20 mouse cellular contexts compared by ENCODE assay signal in the genomic region with DNA sequence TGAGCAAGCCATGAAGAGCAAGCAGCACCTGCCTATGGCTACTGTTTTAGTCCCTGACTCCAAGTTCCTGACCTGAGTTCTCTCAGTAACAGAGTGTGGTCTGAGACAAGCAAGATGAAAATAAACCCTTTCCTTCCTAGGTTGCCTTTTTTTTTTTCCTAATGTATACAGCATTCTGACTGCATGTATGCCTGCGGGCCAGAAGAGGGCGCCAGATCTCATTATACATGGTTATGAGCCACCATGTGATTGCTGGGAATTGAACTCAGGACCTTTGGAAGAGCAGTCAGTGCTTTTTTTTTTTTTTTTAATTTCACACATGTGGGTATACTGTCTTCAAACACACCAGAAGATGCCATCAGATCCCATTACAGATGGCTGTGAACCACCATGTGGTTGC.
DNase-seq lines count a peak whose midpoint lies in the region; ATAC-seq and TF ChIP-seq lines count a peak whose summit lies in the region.
"Had no signal": no experiment of that assay in that cellular context is flagged by ENCODE, and none has a peak within 500 bp of the region (broad histone marks: within the 10 kb centered on the region; RNA-seq: fewer than 3 reads in every experiment).

No protein-coding gene starts in this region.

- 76% methylated on average over 2 of the region's 2 CpGs for WGBS in hindbrain, postnatal 0 days
- WGBS in hindbrain, embryonic 11.5 days: 67% methylated on average over 2 of the region's 2 CpGs
- WGBS in midbrain, postnatal 0 days: 79% methylated on average over 2 of the region's 2 CpGs
- 69% methylated on average over 2 of the region's 2 CpGs for WGBS in midbrain, embryonic 14.5 days
- 69% methylated on average over 2 of the region's 2 CpGs for WGBS in liver, postnatal 0 days (ENCODE audit: insufficient replicate concordance)
- 68% methylated on average over 2 of the region's 2 CpGs for WGBS in midbrain, embryonic 10.5 days

- peak; percentile 22; the same call in 1 of the 2 replicates for TF ChIP-seq CTCF in hindbrain, postnatal 0 days (IDR thresholded peaks at IDR 0.05; ENCODE audit: low read depth)
- peak; percentile 17; the same call in 1 of the 2 replicates for TF ChIP-seq CTCF in midbrain, postnatal 0 days (IDR thresholded peaks at IDR 0.05)
- peak; percentile 33 to 45 (median 44) for TF ChIP-seq CTCF in MEL (IDR thresholded peaks at IDR 0.05 in 2 of 3, conservative IDR thresholded peaks at IDR 0.05 in 1 of 3; ENCODE audit: control insufficient read depth in 1 of 3, insufficient read depth in 1 of 3, low read depth in 2 of 3, low read length in 3 of 3, poor library complexity in 1 of 3, severe bottlenecking in 1 of 3)
- TF ChIP-seq CTCF in liver, postnatal 0 days (IDR thresholded peaks at IDR 0.05; ENCODE audit: low read depth): peak; percentile 49

- H3K36me3 ChIP-seq in hindbrain, postnatal 0 days (ENCODE audit: insufficient read depth, low read length): no peaks in the 10 kb centered on the region
- no peaks in the 10 kb centered on the region for H3K36me3 ChIP-seq in hindbrain, embryonic 11.5 days (ENCODE audit: control insufficient read depth, insufficient read depth, low read length)
- H3K36me3 ChIP-seq in midbrain, postnatal 0 days (ENCODE audit: insufficient read depth, low read length): no peaks in the 10 kb centered on the region
- no peaks in the 10 kb centered on the region for H3K36me3 ChIP-seq in midbrain, embryonic 14.5 days (ENCODE audit: control insufficient read depth, insufficient read depth, low read length)
- H3K36me3 ChIP-seq in MEL (ENCODE audit: control insufficient read depth in 1 of 2, insufficient read depth in 2 of 2, low read length in 2 of 2): peaks cover 0 to 23% of the 10 kb centered on the region in 2 experiments; a peak in 2 of 4 replicates
- H3K36me3 ChIP-seq in liver, postnatal 0 days (replicated peaks; ENCODE audit: insufficient read depth, low read length): no peaks in the 10 kb centered on the region
- no peaks in the 10 kb centered on the region for H3K36me3 ChIP-seq in midbrain, embryonic 10.5 days
- H3K36me3 ChIP-seq: embryonic facial prominence, embryonic 13.5 days; heart, embryonic 13.5 days had no signal

- no peak for ATAC-seq in hindbrain, postnatal 0 days
- no peak for ATAC-seq in hindbrain, embryonic 11.5 days (ENCODE audit: low FRiP score)
- ATAC-seq in midbrain, postnatal 0 days (ENCODE audit: low FRiP score): no peak
- ATAC-seq in midbrain, embryonic 14.5 days (ENCODE audit: low FRiP score, low TSS enrichment): no peak
- ATAC-seq in liver, postnatal 0 days: no peak
- ATAC-seq: hindbrain, embryonic 16.5 days had no signal

- H3K9me3 ChIP-seq in hindbrain, postnatal 0 days (ENCODE audit: low read length): no peaks in the 10 kb centered on the region
- H3K9me3 ChIP-seq in hindbrain, embryonic 11.5 days (ENCODE audit: control insufficient read depth, low read length): no peaks in the 10 kb centered on the region
- H3K9me3 ChIP-seq in midbrain, postnatal 0 days (ENCODE audit: low read length): no peaks in the 10 kb centered on the region
- H3K9me3 ChIP-seq in midbrain, embryonic 14.5 days (ENCODE audit: control insufficient read depth, low read length): no peaks in the 10 kb centered on the region
- no peaks in the 10 kb centered on the region for H3K9me3 ChIP-seq in MEL (replicated peaks; ENCODE audit: insufficient read depth, low read length)
- H3K9me3 ChIP-seq in liver, postnatal 0 days (ENCODE audit: low read length): no peaks in the 10 kb centered on the region
- H3K9me3 ChIP-seq in midbrain, embryonic 10.5 days (replicated peaks): no peaks in the 10 kb centered on the region
- H3K9me3 ChIP-seq: embryonic facial prominence, embryonic 13.5 days; heart, embryonic 13.5 days had no signal

- no peak overlapping the region for H3K9ac ChIP-seq in hindbrain, postnatal 0 days (replicated peaks; ENCODE audit: low read length)
- no peak overlapping the region for H3K9ac ChIP-seq in hindbrain, embryonic 11.5 days (ENCODE audit: low read depth, low read length)
- H3K9ac ChIP-seq in midbrain, postnatal 0 days (replicated peaks; ENCODE audit: low read length, poor library complexity, severe bottlenecking): no peak overlapping the region
- no peak overlapping the region for H3K9ac ChIP-seq in midbrain, embryonic 14.5 days (replicated peaks; ENCODE audit: low read length)
- no peak overlapping the region for H3K9ac ChIP-seq in MEL (ENCODE audit: control insufficient read depth, low read depth, low read length, poor library complexity, severe bottlenecking)
- no peak overlapping the region for H3K9ac ChIP-seq in liver, postnatal 0 days (replicated peaks)
- H3K9ac ChIP-seq: embryonic facial prominence, embryonic 13.5 days; heart, embryonic 13.5 days had no signal

- H3K27ac ChIP-seq in hindbrain, postnatal 0 days: no peak overlapping the region
- H3K27ac ChIP-seq in hindbrain, embryonic 11.5 days (ENCODE audit: low read depth, low read length): no peak overlapping the region
- H3K27ac ChIP-seq in midbrain, postnatal 0 days (ENCODE audit: low read depth, low read length): no peak overlapping the region
- H3K27ac ChIP-seq in midbrain, embryonic 14.5 days (replicated peaks; ENCODE audit: low read depth, low read length): no peak overlapping the region
- no peak overlapping the region for H3K27ac ChIP-seq in MEL (ENCODE audit: control insufficient read depth, low read depth, low read length)
- H3K27ac ChIP-seq in liver, postnatal 0 days (ENCODE audit: low read depth): no peak overlapping the region
- H3K27ac ChIP-seq in midbrain, embryonic 10.5 days (replicated peaks): no peak overlapping the region
- H3K27ac ChIP-seq: embryonic facial prominence, embryonic 13.5 days; heart, embryonic 13.5 days had no signal

- no peak for DNase-seq in hindbrain, postnatal 0 days (ENCODE audit: low spot score)
- no peak for DNase-seq in hindbrain, embryonic 11.5 days (ENCODE audit: low spot score)
- no peak for DNase-seq in midbrain, postnatal 0 days (ENCODE audit: low spot score)
- DNase-seq in midbrain, embryonic 14.5 days: no peak
- DNase-seq in MEL (ENCODE audit: low read depth, low spot score): peak; percentile 33
- no peak for DNase-seq in liver, postnatal 0 days
- no peak for DNase-seq in midbrain, embryonic 10.5 days (ENCODE audit: low spot score)
- DNase-seq in right cerebral cortex, adult 2 months (ENCODE audit: low spot score in 2 of 2): no peak
- DNase-seq: cerebellum, adult 9-11 months; gastrocnemius, postnatal 36 days; heart, postnatal 36 days; kidney, adult 9 months; left cerebral cortex, postnatal 4 days; lung, adult 18-20 months; lung, postnatal 4 days; right cerebral cortex, postnatal 4 days had no signal

- no peak overlapping the region for H3K4me3 ChIP-seq in hindbrain, postnatal 0 days (ENCODE audit: low read length)
- H3K4me3 ChIP-seq in hindbrain, embryonic 11.5 days (ENCODE audit: low read depth, low read length): no peak overlapping the region
- H3K4me3 ChIP-seq in midbrain, postnatal 0 days (ENCODE audit: low read depth, low read length): no peak overlapping the region
- no peak overlapping the region for H3K4me3 ChIP-seq in midbrain, embryonic 14.5 days (replicated peaks; ENCODE audit: low read depth, low read length)
- H3K4me3 ChIP-seq in MEL (ENCODE audit: control insufficient read depth in 1 of 2, insufficient read depth in 1 of 2, low read depth in 2 of 2, low read length in 2 of 2): no peak overlapping the region
- H3K4me3 ChIP-seq in liver, postnatal 0 days (ENCODE audit: low read depth, low read length): no peak overlapping the region
- H3K4me3 ChIP-seq in midbrain, embryonic 10.5 days: no peak overlapping the region
- H3K4me3 ChIP-seq: embryonic facial prominence, embryonic 13.5 days; heart, embryonic 13.5 days had no signal

- H3K4me1 ChIP-seq in hindbrain, postnatal 0 days (ENCODE audit: insufficient read depth, low read length): no peaks in the 10 kb centered on the region
- no peaks in the 10 kb centered on the region for H3K4me1 ChIP-seq in hindbrain, embryonic 11.5 days (replicated peaks; ENCODE audit: control insufficient read depth, insufficient read depth, low read length)
- no peaks in the 10 kb centered on the region for H3K4me1 ChIP-seq in midbrain, postnatal 0 days (ENCODE audit: insufficient read depth, low read length)
- no peaks in the 10 kb centered on the region for H3K4me1 ChIP-seq in midbrain, embryonic 14.5 days (ENCODE audit: control insufficient read depth, insufficient read depth, low read length)
- H3K4me1 ChIP-seq in MEL (ENCODE audit: control insufficient read depth in 1 of 2, insufficient read depth in 2 of 2, low read length in 2 of 2): peaks cover 17 to 22% of the 10 kb centered on the region in 2 experiments
- H3K4me1 ChIP-seq in liver, postnatal 0 days (ENCODE audit: insufficient read depth): peaks cover 26% of the 10 kb centered on the region
- H3K4me1 ChIP-seq in midbrain, embryonic 10.5 days: no peaks in the 10 kb centered on the region
- H3K4me1 ChIP-seq: embryonic facial prominence, embryonic 13.5 days had no signal

- no peak overlapping the region for H3K4me2 ChIP-seq in hindbrain, postnatal 0 days (ENCODE audit: low read depth, low read length)
- no peak overlapping the region for H3K4me2 ChIP-seq in hindbrain, embryonic 11.5 days (replicated peaks; ENCODE audit: low read depth, low read length)
- no peak overlapping the region for H3K4me2 ChIP-seq in midbrain, postnatal 0 days (ENCODE audit: low read depth, low read length, poor library complexity, severe bottlenecking)
- no peak overlapping the region for H3K4me2 ChIP-seq in midbrain, embryonic 14.5 days (ENCODE audit: low read length)
- no peak overlapping the region for H3K4me2 ChIP-seq in liver, postnatal 0 days (ENCODE audit: low read depth, low read length)
- H3K4me2 ChIP-seq: embryonic facial prominence, embryonic 13.5 days; heart, embryonic 13.5 days; midbrain, embryonic 11.5 days had no signal

- no peaks in the 10 kb centered on the region for H3K79me2 ChIP-seq in MEL (ENCODE audit: control insufficient read depth, insufficient read depth, low read length, poor library complexity)

- TF ChIP-seq POLR2A in MEL (IDR thresholded peaks at IDR 0.05; ENCODE audit: control insufficient read depth in 1 of 2, insufficient read depth in 1 of 2, low read depth in 1 of 2, low read length in 2 of 2, poor library complexity in 1 of 2): no peak

- no peaks in the 10 kb centered on the region for H3K27me3 ChIP-seq in hindbrain, postnatal 0 days (ENCODE audit: insufficient read depth, low read length)
- H3K27me3 ChIP-seq in hindbrain, embryonic 11.5 days (ENCODE audit: control insufficient read depth, insufficient read depth, low read length): no peaks in the 10 kb centered on the region
- no peaks in the 10 kb centered on the region for H3K27me3 ChIP-seq in midbrain, postnatal 0 days (ENCODE audit: insufficient read depth, low read length)
- no peaks in the 10 kb centered on the region for H3K27me3 ChIP-seq in midbrain, embryonic 14.5 days (ENCODE audit: control insufficient read depth, insufficient read depth, low read length)
- no peaks in the 10 kb centered on the region for H3K27me3 ChIP-seq in MEL (ENCODE audit: control insufficient read depth in 1 of 2, insufficient read depth in 2 of 2, low read length in 2 of 2)
- no peaks in the 10 kb centered on the region for H3K27me3 ChIP-seq in liver, postnatal 0 days (ENCODE audit: insufficient read depth, low read length)
- H3K27me3 ChIP-seq in midbrain, embryonic 10.5 days (ENCODE audit: low read depth, poor library complexity, severe bottlenecking): peaks cover 24% of the 10 kb centered on the region
- H3K27me3 ChIP-seq: embryonic facial prominence, embryonic 13.5 days; heart, embryonic 13.5 days had no signal

- no peak for TF ChIP-seq EP300 in MEL (IDR thresholded peaks at IDR 0.05; ENCODE audit: low read depth in 1 of 2, low read length in 2 of 2)
- no peak for TF ChIP-seq EP300 in liver, postnatal 0 days (IDR thresholded peaks at IDR 0.05; ENCODE audit: low read depth)

- TF ChIP-seq RAD21 in MEL (IDR thresholded peaks at IDR 0.05; ENCODE audit: low read depth, low read length): peak; percentile 31
